Mouse (Mus musculus): Measurements from ENCODE around the gene Vnn3. TPM values are rescaled to one million over a fixed set of nuclear protein-coding genes. Genes with fewer than 3 reads are reported as not detected.

The Vnn3 gene
- polyA plus RNA-seq, 1 experiment from 2014 or later, result 0.28 TPM

DNA sequence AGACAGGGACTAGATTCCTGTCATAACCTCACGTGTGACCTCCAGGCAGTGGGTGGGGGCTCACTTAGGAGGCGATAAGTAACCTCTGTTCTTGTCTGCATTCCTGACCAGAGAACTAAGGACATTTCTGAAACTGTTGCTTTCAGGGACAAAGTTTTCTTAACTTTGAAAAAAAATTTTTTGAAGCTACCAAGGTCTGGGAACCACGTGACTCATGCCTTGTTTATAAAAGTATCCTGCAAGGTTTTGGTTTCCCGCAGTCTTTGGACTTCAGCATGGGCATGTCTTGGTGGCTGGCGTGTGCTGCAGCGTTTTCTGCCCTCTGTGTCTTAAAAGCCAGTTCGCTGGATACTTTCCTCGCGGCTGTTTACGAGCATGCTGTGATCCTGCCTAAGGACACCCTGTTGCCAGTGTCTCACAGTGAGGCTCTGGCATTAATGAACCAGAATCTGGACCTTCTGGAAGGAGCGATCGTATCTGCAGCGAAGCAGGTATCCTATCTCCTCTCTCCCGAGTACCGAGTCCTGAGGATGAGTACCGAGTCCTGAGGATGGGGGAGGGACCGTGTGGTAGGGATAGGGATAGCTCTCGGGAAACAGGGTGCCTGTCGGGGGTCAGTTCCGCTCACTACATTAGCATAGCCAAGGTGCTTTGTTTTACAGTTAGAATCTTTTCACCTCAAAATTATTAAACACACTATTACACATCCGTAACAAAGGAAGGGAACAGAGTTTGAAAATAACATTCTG, 43.5 kb downstream of the Vnn3 start, which contains the start of gene Vnn1:
Vnn1 (plus strand) TSS at position 88 of the 749 bp plus-strand sequence.
- Histone ChIP-seq H3K36me3 (no peaks in the 10 kb centered on the region), H3K27ac (no peak within 1 kb of the TSS), H3K4me3 (replicated peaks) (peak within 1 kb of the TSS; percentile 13; the same call in 1 of the 2 replicates), H3K9ac (no peak within 1 kb of the TSS), H3K27me3 (no peaks in the 10 kb centered on the region), H3K4me1 (replicated peaks) (no peaks in the 10 kb centered on the region), H3K9me3 (replicated peaks) (no peaks in the 10 kb centered on the region), H3K4me2 (peak within 1 kb of the TSS; percentile 49)
- 28% methylated on average over 21 of the region's 21 CpGs for WGBS (ENCODE audit: insufficient replicate concordance)
- ATAC-seq (ENCODE audit: low read depth) (no peak), DNase-seq (no peak)

DNA sequence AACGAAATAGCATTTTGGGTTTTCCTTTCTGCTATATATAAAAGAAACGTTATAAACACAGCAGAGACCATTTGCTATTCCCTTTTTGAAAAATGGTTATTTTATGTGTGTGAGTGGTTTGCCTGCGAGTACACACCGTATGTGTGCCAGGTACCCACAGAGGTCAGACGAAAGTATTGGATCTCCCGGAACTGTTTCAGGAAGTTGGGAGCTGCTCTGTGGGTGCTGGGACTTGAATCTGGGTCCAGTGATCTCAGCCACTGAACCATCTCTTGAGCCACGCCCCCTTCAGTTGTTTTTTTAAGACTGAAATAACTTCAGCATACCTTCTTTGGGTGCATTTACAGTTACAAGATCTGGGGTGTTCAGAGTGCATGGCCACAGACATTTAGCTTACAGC, 44.1 kb downstream of the Vnn3 start:
- Histone ChIP-seq H3K4me1 (replicated peaks) (no peaks in the 10 kb centered on the region), H3K27ac (no peak overlapping the region), H3K36me3 (no peaks in the 10 kb centered on the region), H3K4me3 (replicated peaks) (no peak overlapping the region), H3K27me3 (no peaks in the 10 kb centered on the region), H3K4me2 (no peak overlapping the region), H3K9me3 (replicated peaks) (no peaks in the 10 kb centered on the region), H3K9ac (no peak overlapping the region)
- no peak for DNase-seq
- no peak for ATAC-seq (ENCODE audit: low read depth)
- WGBS (ENCODE audit: insufficient replicate concordance), result 57% methylated on average over 7 of the region's 7 CpGs

DNA sequence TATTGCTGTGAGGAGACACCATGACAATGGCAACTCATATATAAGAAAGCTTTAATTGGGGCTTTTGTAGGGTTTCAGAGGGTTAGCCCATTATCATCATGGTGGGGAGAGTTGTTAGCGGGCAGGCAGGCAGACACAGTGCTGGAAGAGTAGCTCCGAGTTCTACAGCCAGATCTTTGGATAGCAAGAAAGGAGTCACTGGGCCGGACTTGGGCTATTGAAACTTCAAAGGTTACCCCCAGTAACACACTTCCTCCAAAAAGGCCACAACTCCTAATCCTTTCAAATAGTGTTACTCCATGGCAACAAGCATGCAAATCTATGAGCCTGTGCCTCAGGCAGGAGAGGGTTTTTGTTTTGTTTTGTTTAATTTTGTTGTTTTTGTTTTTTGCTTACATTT, 49.9 kb downstream of the Vnn3 start:
- no peaks in the 10 kb centered on the region for H3K9me3 ChIP-seq (replicated peaks)
- ATAC-seq (ENCODE audit: low read depth), result no peak
- no peak for DNase-seq
- no peak overlapping the region for H3K27ac ChIP-seq
- H3K4me3 ChIP-seq (replicated peaks), result no peak overlapping the region
- no peaks in the 10 kb centered on the region for H3K4me1 ChIP-seq (replicated peaks)
- H3K27me3 ChIP-seq, result no peaks in the 10 kb centered on the region
- 69% methylated on average over 3 of the region's 3 CpGs for WGBS (ENCODE audit: insufficient replicate concordance)
- no peak overlapping the region for H3K9ac ChIP-seq
- no peak overlapping the region for H3K4me2 ChIP-seq
- no peaks in the 10 kb centered on the region for H3K36me3 ChIP-seq

DNA sequence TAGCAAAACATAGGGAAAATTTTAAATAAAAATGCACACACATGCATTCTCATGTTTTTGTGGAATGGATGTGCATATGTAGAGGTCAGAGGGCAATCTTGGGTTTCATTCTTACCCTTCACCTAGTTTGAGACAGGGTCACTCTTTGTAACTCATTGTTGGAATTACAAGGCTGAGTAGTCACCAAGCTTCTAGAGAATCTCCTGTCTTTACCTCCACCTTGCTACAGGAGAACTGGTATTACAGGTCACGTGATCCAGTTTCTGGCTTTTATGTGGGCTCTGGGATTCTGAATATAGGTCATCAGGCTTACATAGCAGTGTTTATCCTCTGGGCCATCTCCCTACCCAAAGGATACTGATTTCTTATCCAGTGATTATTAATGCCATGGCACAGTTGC, 54.4 kb downstream of the Vnn3 start:
- no peak overlapping the region for H3K4me2 ChIP-seq
- H3K4me3 ChIP-seq (replicated peaks), result no peak overlapping the region
- no peaks in the 10 kb centered on the region for H3K9me3 ChIP-seq (replicated peaks)
- H3K36me3 ChIP-seq, result no peaks in the 10 kb centered on the region
- H3K27me3 ChIP-seq, result no peaks in the 10 kb centered on the region
- ATAC-seq (ENCODE audit: low read depth) (no peak), DNase-seq (no peak)
- 66% methylated on average over 1 of the region's 1 CpGs for WGBS (ENCODE audit: insufficient replicate concordance)
- no peaks in the 10 kb centered on the region for H3K4me1 ChIP-seq (replicated peaks)
- H3K27ac ChIP-seq, result no peak overlapping the region
- no peak overlapping the region for H3K9ac ChIP-seq

Other genes with a start within 250 kb of the Vnn3 start
- gene Rps12, start 64.2 kb upstream of the Vnn3 start, polyA plus RNA-seq (2015; fragmentation: Nextera tagmentation; extraction: Ambion mirVana), result 206 and 209 TPM in 2 replicates
- 2.1 and 2.9 TPM in 2 replicates for gene Slc18b1, start 54.5 kb upstream of the Vnn3 start, polyA plus RNA-seq (2015; fragmentation: Nextera tagmentation; extraction: Ambion mirVana)
- gene Vnn1, start 43.2 kb downstream of the Vnn3 start, polyA plus RNA-seq (2015; fragmentation: Nextera tagmentation; extraction: Ambion mirVana), result 0.92 and 1.1 TPM in 2 replicates
- gene Taar1, start 68.9 kb downstream of the Vnn3 start, polyA plus RNA-seq (2015; fragmentation: Nextera tagmentation; extraction: Ambion mirVana), result not detected in 2 replicates
- not detected in 2 replicates for gene Taar2, start 87.1 kb downstream of the Vnn3 start, polyA plus RNA-seq (2015; fragmentation: Nextera tagmentation; extraction: Ambion mirVana)
- gene Taar3, start 98.1 kb downstream of the Vnn3 start, polyA plus RNA-seq (2015; fragmentation: Nextera tagmentation; extraction: Ambion mirVana), result not detected in 2 replicates
- gene Taar4, start 109.0 kb downstream of the Vnn3 start, polyA plus RNA-seq (2015; fragmentation: Nextera tagmentation; extraction: Ambion mirVana), result not detected in 2 replicates
- not detected in 2 replicates for gene Taar5, start 119.2 kb downstream of the Vnn3 start, polyA plus RNA-seq (2015; fragmentation: Nextera tagmentation; extraction: Ambion mirVana)
- gene Taar6, start 134.2 kb downstream of the Vnn3 start, polyA plus RNA-seq (2015; fragmentation: Nextera tagmentation; extraction: Ambion mirVana), result not detected in 2 replicates
- gene Taar7a, start 142.0 kb downstream of the Vnn3 start, polyA plus RNA-seq (2015; fragmentation: Nextera tagmentation; extraction: Ambion mirVana), result not detected in 2 replicates
- not detected in 2 replicates for gene Taar7b, start 148.5 kb downstream of the Vnn3 start, polyA plus RNA-seq (2015; fragmentation: Nextera tagmentation; extraction: Ambion mirVana)
- not detected in 2 replicates for gene Taar7d, start 175.8 kb downstream of the Vnn3 start, polyA plus RNA-seq (2015; fragmentation: Nextera tagmentation; extraction: Ambion mirVana)
- not detected in 2 replicates for gene Taar7e, start 186.2 kb downstream of the Vnn3 start, polyA plus RNA-seq (2015; fragmentation: Nextera tagmentation; extraction: Ambion mirVana)
- not detected in 2 replicates for gene Taar7f, start 198.0 kb downstream of the Vnn3 start, polyA plus RNA-seq (2015; fragmentation: Nextera tagmentation; extraction: Ambion mirVana)
- not detected in 2 replicates for gene Taar8a, start 225.0 kb downstream of the Vnn3 start, polyA plus RNA-seq (2015; fragmentation: Nextera tagmentation; extraction: Ambion mirVana)
- gene Taar8b, start 240.8 kb downstream of the Vnn3 start, polyA plus RNA-seq (2015; fragmentation: Nextera tagmentation; extraction: Ambion mirVana), result not detected in 2 replicates

Measured in liver, embryonic 13.5 days (tissue).